Mouse (Mus musculus) monocyte, adult 2 months (primary cell): ENCODE measurements around the gene Prkar2a.

Source experiments
- DNase-seq, 2 experiments: peaks; one replicate each; pipeline ENCODE4 v3.0.0; 2022; ENCODE audit warnings: low spot score in 2 of 2, low read depth in 1 of 2

Prkar2a gene

DNA sequence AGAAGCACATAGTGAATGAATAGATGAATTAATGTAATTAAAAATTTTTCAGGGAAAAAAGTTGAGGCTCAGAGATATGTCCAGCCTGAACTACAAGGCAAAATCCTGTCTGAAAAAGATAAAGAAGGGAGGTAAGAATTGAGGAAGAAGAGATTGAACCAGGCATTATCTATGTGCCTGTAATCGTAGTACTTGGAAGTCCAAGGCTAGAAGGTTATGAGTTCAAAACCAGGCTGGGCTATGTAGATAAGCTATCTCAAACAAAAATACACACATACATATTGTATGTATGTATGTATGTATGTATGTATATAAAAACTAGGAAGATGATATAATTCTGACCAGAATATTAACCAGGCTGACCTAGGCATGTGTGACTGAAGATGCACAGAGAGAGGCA is 103.2 kb downstream of the Prkar2a start:
- DNase-seq: no peak

DNA sequence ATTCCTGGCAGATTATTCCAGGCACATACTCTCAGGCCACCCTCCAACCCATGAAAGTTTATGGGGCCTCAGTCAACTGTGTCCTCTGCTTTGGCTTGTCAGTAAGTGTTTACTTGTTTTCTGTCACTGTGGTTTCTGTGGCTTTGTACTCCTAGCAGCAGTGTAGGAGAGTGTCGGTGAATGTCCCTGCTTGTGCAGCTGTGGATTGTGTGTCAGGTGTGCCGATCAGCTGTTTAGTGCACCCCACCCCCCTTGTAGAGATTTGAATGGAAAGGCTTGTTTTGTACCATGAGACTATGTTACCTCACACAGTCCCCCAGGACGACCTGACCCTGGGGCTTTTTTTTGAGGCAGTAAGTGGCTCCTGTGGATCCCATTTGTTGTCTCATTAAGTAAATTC is 103.6 kb downstream of the Prkar2a start:
- DNase-seq: no peak

DNA sequence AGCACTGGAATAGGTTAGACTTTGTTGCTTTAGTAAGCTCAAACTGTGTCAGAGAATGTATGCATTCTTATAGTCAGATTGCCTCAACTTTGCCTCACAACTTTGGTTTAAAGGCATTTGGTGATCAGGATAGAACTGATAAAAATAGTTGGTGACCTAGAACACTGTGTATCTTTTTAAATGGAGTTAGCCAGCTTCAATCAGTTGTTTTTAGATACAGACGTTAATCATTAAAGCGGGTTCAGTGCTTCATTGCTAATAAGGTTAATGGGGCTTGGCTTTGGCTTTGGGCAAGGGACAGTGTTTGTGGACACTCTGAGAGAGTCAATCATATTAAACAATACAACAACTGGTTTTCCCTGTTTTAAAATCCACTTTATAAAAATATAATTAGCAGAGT is 106.2 kb downstream of the Prkar2a start:
- DNase-seq: no peak

DNA sequence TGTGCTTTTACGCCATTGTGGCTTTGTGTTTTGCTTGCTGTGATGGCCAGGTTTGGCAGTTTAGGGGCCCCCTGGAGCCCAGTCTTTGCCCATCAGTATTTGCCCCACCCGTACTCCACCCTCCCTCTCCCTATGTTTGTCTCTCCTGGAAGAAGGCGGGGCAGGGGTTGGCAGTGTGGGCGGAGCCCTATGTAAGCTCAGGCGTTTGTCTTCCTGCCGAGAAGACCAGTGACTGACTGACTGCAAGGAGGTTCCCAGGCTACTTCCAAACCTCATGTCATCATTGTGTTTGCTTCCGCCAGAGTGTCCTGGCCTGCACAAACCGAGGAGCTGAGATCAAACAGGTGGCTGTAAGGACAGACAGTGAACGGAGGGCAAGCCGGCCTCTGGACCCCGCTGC is 106.6 kb downstream of the Prkar2a start:
- no peak for DNase-seq

DNA sequence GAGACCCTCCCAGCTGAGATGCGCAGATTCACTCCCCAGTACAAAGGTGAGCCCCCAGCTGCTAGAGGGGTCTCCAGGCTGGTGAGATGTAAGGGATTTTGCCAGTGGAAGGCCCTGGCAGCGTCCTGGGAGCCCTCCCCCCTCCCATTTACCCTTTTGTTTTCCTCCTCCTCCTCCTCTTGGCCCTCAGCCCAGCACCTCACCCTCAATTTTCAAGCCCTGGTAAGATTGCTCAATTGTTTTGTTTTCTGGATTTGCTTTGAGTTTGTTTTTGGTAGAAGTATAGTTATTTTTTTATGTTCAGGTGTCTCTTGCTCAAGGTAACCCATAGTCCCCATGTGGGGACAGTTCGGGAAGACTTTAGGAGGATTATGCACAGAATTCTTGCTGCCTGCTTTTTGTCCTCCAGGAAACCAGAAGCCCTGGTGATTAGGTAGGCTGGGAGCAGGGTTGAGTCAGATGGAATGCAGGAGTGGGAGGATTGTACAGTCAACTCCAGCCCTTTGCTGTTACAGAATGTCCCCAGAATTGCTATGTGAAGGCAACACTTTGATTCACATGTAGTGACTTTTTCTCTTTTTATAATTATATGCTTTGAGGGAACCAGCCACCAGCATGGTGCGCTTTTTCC is 107.4 kb downstream of the Prkar2a start:
- no peak for DNase-seq

DNA sequence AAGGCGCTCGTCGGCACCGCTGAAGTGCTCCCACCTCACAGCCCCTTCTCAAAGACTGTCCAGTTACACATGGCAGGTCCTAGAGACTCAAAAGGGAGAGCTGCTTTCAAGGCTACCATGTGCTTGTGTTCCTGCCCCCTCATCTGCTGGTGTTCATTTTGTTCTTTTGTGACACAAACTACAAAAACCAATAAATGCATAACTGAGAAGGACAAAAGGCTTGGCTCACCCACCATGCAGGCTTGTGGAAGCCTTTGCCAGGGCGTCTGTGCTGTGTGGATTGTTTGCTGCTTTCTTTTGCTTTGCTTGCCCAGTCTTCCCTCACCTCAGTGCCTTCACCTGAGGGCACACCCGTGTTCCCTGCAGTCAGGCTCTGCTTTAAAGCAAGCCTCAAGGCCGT is 108.4 kb downstream of the Prkar2a start:
- no peak for DNase-seq

DNA sequence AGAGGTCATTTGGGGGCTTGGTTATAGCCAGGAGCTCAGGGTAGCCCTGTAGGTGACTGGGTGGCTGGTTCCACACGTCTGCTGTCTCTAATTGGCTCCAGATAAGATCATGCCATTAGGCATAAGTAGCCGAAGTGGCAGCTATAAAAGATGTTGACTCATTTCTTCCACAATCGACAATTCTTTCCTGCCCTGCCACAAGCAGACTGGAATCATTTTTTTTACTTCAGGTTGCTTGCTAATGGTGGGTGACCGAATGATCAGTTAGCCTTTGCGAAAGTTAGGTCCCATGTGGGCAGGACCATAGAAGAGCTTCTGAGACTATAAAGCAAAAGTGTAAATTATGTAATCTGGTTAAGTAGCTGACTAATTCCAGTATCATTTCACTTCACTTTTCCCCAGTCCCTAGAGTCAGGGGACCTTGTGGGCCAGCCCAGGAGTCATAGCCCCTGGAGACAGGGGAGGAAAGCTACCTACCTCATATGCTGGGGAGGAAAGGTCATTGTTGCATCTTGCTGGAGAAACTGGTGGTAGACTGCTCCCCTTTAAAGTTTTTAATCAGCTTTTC is 109.5 kb downstream of the Prkar2a start:
- DNase-seq: no peak

DNA sequence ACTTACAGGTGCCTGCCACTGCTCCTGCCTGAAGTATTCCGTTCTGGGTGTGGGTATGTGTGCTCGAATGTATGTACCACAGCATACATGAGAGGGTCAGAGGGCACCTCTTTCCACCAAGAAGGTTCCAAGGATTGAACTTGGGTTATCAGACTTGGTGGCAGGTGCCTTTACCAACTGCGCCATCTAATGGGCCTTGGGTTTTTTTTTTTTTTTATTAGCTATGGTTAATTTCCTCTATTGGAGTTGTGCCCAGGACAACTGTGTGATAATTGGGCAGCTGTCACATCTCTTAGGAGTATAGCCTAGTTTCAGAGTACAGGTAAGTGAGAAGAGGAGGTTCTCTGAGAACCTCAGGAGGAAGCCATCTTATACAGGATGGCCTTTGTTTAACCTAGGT is 110.5 kb downstream of the Prkar2a start:
- no peak for DNase-seq
